In genomic region chr7:24441785-24442184, GRCm38 (mm10) we compare ENCODE assay signal across 10 mouse cellular contexts. TPM values are rescaled to one million over a fixed set of nuclear protein-coding genes. Genes with fewer than 3 reads are reported as not detected.
DNase-seq lines count a peak whose midpoint lies in the region; ATAC-seq and TF ChIP-seq lines count a peak whose summit lies in the region.
"Had no signal": no experiment of that assay in that cellular context is flagged by ENCODE, and none has a peak within 500 bp of the region (broad histone marks: within the 10 kb centered on the region; RNA-seq: fewer than 3 reads in every experiment).

No protein-coding gene starts in this region.

- DNase-seq in hindbrain, embryonic 10.5 days (ENCODE audit: low spot score), result peak; percentile 62
- DNase-seq in ES-CJ7 (ENCODE audit: low read depth, low spot score), result peak; percentile 90
- DNase-seq in c-Kit-positive CD71-positive TER-119-positive erythroid progenitor cells, embryonic 14.5 days (ENCODE audit: low spot score), result peak; percentile 60
- DNase-seq in heart, adult 8-10 months (ENCODE audit: low spot score), result peak; percentile 65
- DNase-seq in layer of hippocampus, postnatal 10 days (ENCODE audit: low spot score in 2 of 2), result peak; percentile 50 to 57
- DNase-seq in thymus, adult 2 months, result peak; percentile 86

- no peaks in the 10 kb centered on the region for H3K36me3 ChIP-seq in hindbrain, embryonic 10.5 days
- H3K36me3 ChIP-seq in hindbrain, embryonic 13.5 days, result no peaks in the 10 kb centered on the region
- no peaks in the 10 kb centered on the region for H3K36me3 ChIP-seq in thymus, adult 2 months (ENCODE audit: control insufficient read depth, insufficient read depth, low read length)
- H3K36me3 ChIP-seq: embryonic facial prominence, embryonic 12.5 days; midbrain, embryonic 12.5 days had no signal

- 0 out of 2 replicates have a peak, but pooled peaks cover 3% of the 10 kb centered on the region for H3K9me3 ChIP-seq in hindbrain, embryonic 10.5 days
- no peaks in the 10 kb centered on the region for H3K9me3 ChIP-seq in hindbrain, embryonic 13.5 days
- H3K9me3 ChIP-seq: embryonic facial prominence, embryonic 12.5 days; midbrain, embryonic 12.5 days had no signal

- ATAC-seq in hindbrain, embryonic 13.5 days (ENCODE audit: low FRiP score), result no peak
- peak; percentile 89 for ATAC-seq in megakaryocyte progenitor cell, adult 5-6 weeks (replicated peaks; ENCODE audit: poor library complexity)

- no peak for TF ChIP-seq POLR2A in thymus, adult 2 months (IDR thresholded peaks at IDR 0.05; ENCODE audit: control insufficient read depth, extremely low read depth, insufficient read depth, low read length, poor library complexity)

- peak; percentile 91; the same call in 1 of the 2 replicates for TF ChIP-seq CTCF in thymus, adult 2 months (IDR thresholded peaks at IDR 0.05; ENCODE audit: borderline replicate concordance, control insufficient read depth, extremely low read depth, insufficient read depth, low read length, poor library complexity)

- WGBS in hindbrain, embryonic 10.5 days, result 4% methylated on average over 1 of the region's 1 CpGs
- WGBS in hindbrain, embryonic 13.5 days, result 11% methylated on average over 1 of the region's 1 CpGs
- WGBS in thymus, adult 2 months, result 13% methylated on average over 1 of the region's 1 CpGs

- H3K9ac ChIP-seq in hindbrain, embryonic 13.5 days, result no peak overlapping the region
- H3K9ac ChIP-seq: embryonic facial prominence, embryonic 12.5 days; midbrain, embryonic 12.5 days had no signal

- no peak overlapping the region for H3K27ac ChIP-seq in hindbrain, embryonic 10.5 days
- no peak overlapping the region for H3K27ac ChIP-seq in hindbrain, embryonic 13.5 days
- H3K27ac ChIP-seq in thymus, adult 2 months (ENCODE audit: control insufficient read depth, insufficient read depth, low read length), result no peak overlapping the region
- H3K27ac ChIP-seq: embryonic facial prominence, embryonic 12.5 days; midbrain, embryonic 12.5 days had no signal

- H3K27me3 ChIP-seq in hindbrain, embryonic 10.5 days (ENCODE audit: insufficient read depth, poor library complexity, severe bottlenecking), result no peaks in the 10 kb centered on the region
- H3K27me3 ChIP-seq in hindbrain, embryonic 13.5 days, result no peaks in the 10 kb centered on the region
- no peaks in the 10 kb centered on the region for H3K27me3 ChIP-seq in thymus, adult 2 months (ENCODE audit: control insufficient read depth, insufficient read depth, low read length)
- H3K27me3 ChIP-seq: embryonic facial prominence, embryonic 12.5 days; midbrain, embryonic 12.5 days had no signal

- no peak overlapping the region for H3K4me2 ChIP-seq in hindbrain, embryonic 13.5 days
- H3K4me2 ChIP-seq: embryonic facial prominence, embryonic 12.5 days; midbrain, embryonic 12.5 days had no signal

- no peaks in the 10 kb centered on the region for H3K4me1 ChIP-seq in hindbrain, embryonic 10.5 days (replicated peaks)
- H3K4me1 ChIP-seq in hindbrain, embryonic 13.5 days (replicated peaks), result no peaks in the 10 kb centered on the region
- peaks cover 7% of the 10 kb centered on the region for H3K4me1 ChIP-seq in thymus, adult 2 months (replicated peaks; ENCODE audit: control insufficient read depth, insufficient read depth, low read length)
- H3K4me1 ChIP-seq: embryonic facial prominence, embryonic 12.5 days; midbrain, embryonic 12.5 days had no signal

- H3K4me3 ChIP-seq in hindbrain, embryonic 10.5 days, result no peak overlapping the region
- H3K4me3 ChIP-seq in hindbrain, embryonic 13.5 days, result no peak overlapping the region
- H3K4me3 ChIP-seq in thymus, adult 2 months (ENCODE audit: control insufficient read depth, insufficient read depth, low read length), result no peak overlapping the region
- H3K4me3 ChIP-seq: embryonic facial prominence, embryonic 12.5 days; midbrain, embryonic 12.5 days had no signal

RNA-seq across cellular contexts. Expression of gene Irgc1, which starts 10.3 kb away (rescaled TPM):
- not detected in 2 replicates for polyA plus RNA-seq in hindbrain, embryonic 10.5 days (2016; fragmentation: Nextera tagmentation; extraction: Ambion mirVana)
- polyA plus RNA-seq in hindbrain, embryonic 13.5 days (2015; fragmentation: Nextera tagmentation; extraction: Ambion mirVana), result not detected in 2 replicates
- total RNA-seq in heart, adult 8-10 months (2022), result under 1 TPM in 1 of 4 experiments, not detected in 3; 0.32 TPM
- total RNA-seq in layer of hippocampus, postnatal 10 days (2021), result not detected
- 0.07 TPM in 1 of 2 replicates, not detected in the other for total RNA-seq in megakaryocyte progenitor cell, adult 5-6 weeks (2015)
- not detected in 2 replicates for total RNA-seq in megakaryocyte progenitor cell, adult 5-6 weeks (2017)
- 0.97 and 3.0 TPM in 2 replicates for polyA plus RNA-seq in thymus, adult 2 months (2012; rRNA removed)
- polyA plus RNA-seq: embryonic facial prominence, embryonic 12.5 days; midbrain, embryonic 12.5 days had no signal

RNA-seq across cellular contexts. Expression of gene Plaur, which starts 20.5 kb away (rescaled TPM):
- polyA plus RNA-seq in hindbrain, embryonic 10.5 days (2016; fragmentation: Nextera tagmentation; extraction: Ambion mirVana), result 0.77 and 1.9 TPM in 2 replicates
- polyA plus RNA-seq in hindbrain, embryonic 13.5 days (2015; fragmentation: Nextera tagmentation; extraction: Ambion mirVana), result 1.2 and 1.6 TPM in 2 replicates
- 1 to 10 TPM; 1.7 to 9.2 (median 2.6) TPM for total RNA-seq in heart, adult 8-10 months (2022)
- total RNA-seq in layer of hippocampus, postnatal 10 days (2021), result 1 to 10 TPM; 1.3 to 2.3 TPM
- 17.9 and 21.2 TPM in 2 replicates for total RNA-seq in megakaryocyte progenitor cell, adult 5-6 weeks (2015)
- 20.5 and 27.6 TPM in 2 replicates for total RNA-seq in megakaryocyte progenitor cell, adult 5-6 weeks (2017)
- 7.0 and 9.5 TPM in 2 replicates for polyA plus RNA-seq in thymus, adult 2 months (2012; rRNA removed)

RNA-seq across cellular contexts. Expression of gene Cadm4, which starts 40.0 kb away (rescaled TPM):
- polyA plus RNA-seq in hindbrain, embryonic 10.5 days (2016; fragmentation: Nextera tagmentation; extraction: Ambion mirVana), result 12.1 and 38.6 TPM in 2 replicates
- polyA plus RNA-seq in hindbrain, embryonic 13.5 days (2015; fragmentation: Nextera tagmentation; extraction: Ambion mirVana), result 67.2 and 67.9 TPM in 2 replicates
- total RNA-seq in heart, adult 8-10 months (2022), result 10 to 100 TPM; 16.6 to 22.0 (median 18.7) TPM
- total RNA-seq in layer of hippocampus, postnatal 10 days (2021), result 100 to 1,000 TPM; 269 to 279 TPM
- total RNA-seq in megakaryocyte progenitor cell, adult 5-6 weeks (2015), result not detected in 2 replicates
- total RNA-seq in megakaryocyte progenitor cell, adult 5-6 weeks (2017), result not detected in 2 replicates
- polyA plus RNA-seq in thymus, adult 2 months (2012; rRNA removed), result 6.4 and 7.1 TPM in 2 replicates

RNA-seq across cellular contexts. Expression of gene Smg9, which starts 42.4 kb away (rescaled TPM):
- 27.4 and 32.7 TPM in 2 replicates for polyA plus RNA-seq in hindbrain, embryonic 10.5 days (2016; fragmentation: Nextera tagmentation; extraction: Ambion mirVana)
- 31.3 and 35.9 TPM in 2 replicates for polyA plus RNA-seq in hindbrain, embryonic 13.5 days (2015; fragmentation: Nextera tagmentation; extraction: Ambion mirVana)
- total RNA-seq in heart, adult 8-10 months (2022), result 1 to 10 TPM; 5.9 to 8.3 (median 8.0) TPM
- total RNA-seq in layer of hippocampus, postnatal 10 days (2021), result 10 to 100 TPM; 33.5 to 34.3 TPM
- 10.8 and 18.1 TPM in 2 replicates for total RNA-seq in megakaryocyte progenitor cell, adult 5-6 weeks (2015)
- 16.0 and 20.8 TPM in 2 replicates for total RNA-seq in megakaryocyte progenitor cell, adult 5-6 weeks (2017)
- polyA plus RNA-seq in thymus, adult 2 months (2012; rRNA removed), result 166 and 168 TPM in 2 replicates

Comparison
In these comparisons a context has a peak if more than half of its experiments do, and no peak if none do; other contexts are left out.
1. RNA of gene Cadm4, which starts 40.0 kb away (total RNA-seq): 269 to 279 TPM in layer of hippocampus, postnatal 10 days and 16.6 to 22.0 TPM in heart, adult 8-10 months; not detected in megakaryocyte progenitor cell, adult 5-6 weeks; every median in the first group is over 10 times any median in the second.
2. Peak in every context shown above with its lines, with median percentiles within 50 percentile points of each other: DNase-seq.